In genomic region chr9:80668575-80669248, GRCm38 (mm10) we compare ENCODE assay signal across 17 mouse cellular contexts.
A peak's percentile ranks its signal among the peaks of the same experiment; 100 is the strongest.
DNase-seq lines count a peak whose midpoint lies in the region; ATAC-seq and TF ChIP-seq lines count a peak whose summit lies in the region.
"Had no signal": no experiment of that assay in that cellular context is flagged by ENCODE, and none has a peak within 500 bp of the region (broad histone marks: within the 10 kb centered on the region; RNA-seq: fewer than 3 reads in every experiment).

No protein-coding gene starts in this region.

- TF ChIP-seq CTCF in brain, embryonic 14.5 days (IDR thresholded peaks at IDR 0.05; ENCODE audit: borderline replicate concordance, extremely low read depth, insufficient read depth, insufficient read length), result no peak

- no peaks in the 10 kb centered on the region for H3K27me3 ChIP-seq in limb, embryonic 14.5 days (ENCODE audit: control insufficient read depth, insufficient read depth, low read length)
- no peaks in the 10 kb centered on the region for H3K27me3 ChIP-seq in limb, embryonic 10.5 days (ENCODE audit: low read depth, poor library complexity, severe bottlenecking)
- H3K27me3 ChIP-seq in hindbrain, embryonic 14.5 days (ENCODE audit: control insufficient read depth, insufficient read depth, low read length), result no peaks in the 10 kb centered on the region
- H3K27me3 ChIP-seq: embryonic facial prominence, embryonic 15.5 days; forebrain, embryonic 15.5 days; heart, embryonic 12.5 days; intestine, embryonic 15.5 days; kidney, embryonic 15.5 days; liver, embryonic 12.5 days had no signal

- H3K4me1 ChIP-seq in limb, embryonic 14.5 days (ENCODE audit: control insufficient read depth, insufficient read depth, low read length), result no peaks in the 10 kb centered on the region
- no peaks in the 10 kb centered on the region for H3K4me1 ChIP-seq in limb, embryonic 10.5 days
- H3K4me1 ChIP-seq in hindbrain, embryonic 14.5 days (replicated peaks; ENCODE audit: control insufficient read depth, insufficient read depth, low read length), result peaks cover 6% of the 10 kb centered on the region; the same call in 1 of the 2 replicates
- H3K4me1 ChIP-seq: embryonic facial prominence, embryonic 15.5 days; forebrain, embryonic 15.5 days; heart, embryonic 12.5 days; intestine, embryonic 15.5 days; kidney, embryonic 15.5 days; liver, embryonic 12.5 days had no signal

- no peak overlapping the region for H3K9ac ChIP-seq in limb, embryonic 14.5 days (ENCODE audit: low read depth, low read length, severe bottlenecking)
- H3K9ac ChIP-seq in hindbrain, embryonic 14.5 days, result no peak overlapping the region
- H3K9ac ChIP-seq: embryonic facial prominence, embryonic 15.5 days; forebrain, embryonic 15.5 days; heart, embryonic 12.5 days; intestine, embryonic 15.5 days; kidney, embryonic 15.5 days; liver, embryonic 12.5 days had no signal

- TF ChIP-seq POLR2A in limb, embryonic 14.5 days (IDR thresholded peaks at IDR 0.05; ENCODE audit: borderline replicate concordance, extremely low read depth, insufficient read depth, insufficient read length), result no peak
- no peak for TF ChIP-seq POLR2A in brain, embryonic 14.5 days (IDR thresholded peaks at IDR 0.05; ENCODE audit: borderline replicate concordance, extremely low read depth, insufficient read depth, insufficient read length, poor library complexity, severe bottlenecking)

- H3K4me3 ChIP-seq in limb, embryonic 14.5 days (replicated peaks; ENCODE audit: low read length), result no peak overlapping the region
- H3K4me3 ChIP-seq in limb, embryonic 10.5 days, result no peak overlapping the region
- no peak overlapping the region for H3K4me3 ChIP-seq in hindbrain, embryonic 14.5 days (replicated peaks; ENCODE audit: low read length)
- H3K4me3 ChIP-seq: embryonic facial prominence, embryonic 15.5 days; forebrain, embryonic 15.5 days; heart, embryonic 12.5 days; intestine, embryonic 15.5 days; kidney, embryonic 15.5 days; liver, embryonic 12.5 days had no signal

- no peaks in the 10 kb centered on the region for H3K36me3 ChIP-seq in limb, embryonic 14.5 days (ENCODE audit: control insufficient read depth, insufficient read depth, low read length)
- H3K36me3 ChIP-seq in limb, embryonic 10.5 days, result no peaks in the 10 kb centered on the region
- H3K36me3 ChIP-seq in hindbrain, embryonic 14.5 days (replicated peaks; ENCODE audit: control insufficient read depth, insufficient read depth), result no peaks in the 10 kb centered on the region
- H3K36me3 ChIP-seq: embryonic facial prominence, embryonic 15.5 days; forebrain, embryonic 15.5 days; heart, embryonic 12.5 days; intestine, embryonic 15.5 days; kidney, embryonic 15.5 days; liver, embryonic 12.5 days had no signal

- 51% methylated on average over 5 of the region's 5 CpGs for WGBS in limb, embryonic 14.5 days
- 70% methylated on average over 5 of the region's 5 CpGs for WGBS in limb, embryonic 10.5 days
- 51% methylated on average over 5 of the region's 5 CpGs for WGBS in hindbrain, embryonic 14.5 days

- peak; percentile 23; the same call in 1 of the 2 replicates for ATAC-seq in limb, embryonic 14.5 days (ENCODE audit: low FRiP score, low read depth)
- peak; percentile 69 for ATAC-seq in hindbrain, embryonic 14.5 days (ENCODE audit: low FRiP score)
- ATAC-seq in erythroblast, adult 5-6 weeks (replicated peaks; ENCODE audit: low FRiP score, poor library complexity, severe bottlenecking), result no peak
- ATAC-seq: forebrain, embryonic 15.5 days; intestine, embryonic 15.5 days; liver, embryonic 12.5 days had no signal

- no peak overlapping the region for H3K4me2 ChIP-seq in limb, embryonic 14.5 days (replicated peaks; ENCODE audit: low read depth, low read length, severe bottlenecking)
- H3K4me2 ChIP-seq in hindbrain, embryonic 14.5 days (replicated peaks), result no peak overlapping the region
- H3K4me2 ChIP-seq: embryonic facial prominence, embryonic 15.5 days; forebrain, embryonic 15.5 days; heart, embryonic 12.5 days; intestine, embryonic 15.5 days; kidney, embryonic 15.5 days; liver, embryonic 12.5 days had no signal

- H3K9me3 ChIP-seq in limb, embryonic 14.5 days (ENCODE audit: control insufficient read depth, low read length), result no peaks in the 10 kb centered on the region
- H3K9me3 ChIP-seq in limb, embryonic 10.5 days (replicated peaks), result no peaks in the 10 kb centered on the region
- H3K9me3 ChIP-seq in hindbrain, embryonic 14.5 days (ENCODE audit: control insufficient read depth, low read length), result no peaks in the 10 kb centered on the region
- H3K9me3 ChIP-seq: embryonic facial prominence, embryonic 15.5 days; forebrain, embryonic 15.5 days; heart, embryonic 12.5 days; intestine, embryonic 15.5 days; kidney, embryonic 15.5 days; liver, embryonic 12.5 days had no signal

- DNase-seq in adrenal gland, postnatal 36 days, result peak; percentile 1 to 2
- DNase-seq in adrenal gland, adult 8-10 months, result no peak
- DNase-seq in limb, embryonic 14.5 days (ENCODE audit: low spot score), result no peak
- no peak for DNase-seq in limb, embryonic 10.5 days (ENCODE audit: low spot score)
- peak; percentile 37 for DNase-seq in brain, embryonic 14.5 days (ENCODE audit: low read depth)
- DNase-seq in hindbrain, embryonic 14.5 days (ENCODE audit: low spot score), result peak; percentile 27
- no peak for DNase-seq in gastrocnemius, postnatal 14 days
- DNase-seq: cerebellum, adult 11 months; layer of hippocampus, postnatal 36 days; thymus, adult 18-20 months had no signal

- intact Hi-C loops in gastrocnemius, postnatal 14 days (cut with DNase I; ENCODE audit: low total_unique reads), result no loop called here

- H3K27ac ChIP-seq in limb, embryonic 14.5 days (replicated peaks; ENCODE audit: low read depth, low read length), result no peak overlapping the region
- H3K27ac ChIP-seq in limb, embryonic 10.5 days, result no peak overlapping the region
- H3K27ac ChIP-seq in hindbrain, embryonic 14.5 days, result no peak overlapping the region
- H3K27ac ChIP-seq: embryonic facial prominence, embryonic 15.5 days; forebrain, embryonic 15.5 days; intestine, embryonic 15.5 days; kidney, embryonic 15.5 days; liver, embryonic 12.5 days had no signal

Comparison
In these comparisons a context has a peak if more than half of its experiments do, and no peak if none do; other contexts are left out.
1. DNase-seq: peak in adrenal gland, postnatal 36 days (2 of 2), brain, embryonic 14.5 days (single experiment) and hindbrain, embryonic 14.5 days (single experiment); none in adrenal gland, adult 8-10 months (single experiment), limb, embryonic 14.5 days (single experiment), limb, embryonic 10.5 days (single experiment) and gastrocnemius, postnatal 14 days (single experiment).